Comparison of ENCODE assay signal across 12 mouse cellular contexts in the genomic region with DNA sequence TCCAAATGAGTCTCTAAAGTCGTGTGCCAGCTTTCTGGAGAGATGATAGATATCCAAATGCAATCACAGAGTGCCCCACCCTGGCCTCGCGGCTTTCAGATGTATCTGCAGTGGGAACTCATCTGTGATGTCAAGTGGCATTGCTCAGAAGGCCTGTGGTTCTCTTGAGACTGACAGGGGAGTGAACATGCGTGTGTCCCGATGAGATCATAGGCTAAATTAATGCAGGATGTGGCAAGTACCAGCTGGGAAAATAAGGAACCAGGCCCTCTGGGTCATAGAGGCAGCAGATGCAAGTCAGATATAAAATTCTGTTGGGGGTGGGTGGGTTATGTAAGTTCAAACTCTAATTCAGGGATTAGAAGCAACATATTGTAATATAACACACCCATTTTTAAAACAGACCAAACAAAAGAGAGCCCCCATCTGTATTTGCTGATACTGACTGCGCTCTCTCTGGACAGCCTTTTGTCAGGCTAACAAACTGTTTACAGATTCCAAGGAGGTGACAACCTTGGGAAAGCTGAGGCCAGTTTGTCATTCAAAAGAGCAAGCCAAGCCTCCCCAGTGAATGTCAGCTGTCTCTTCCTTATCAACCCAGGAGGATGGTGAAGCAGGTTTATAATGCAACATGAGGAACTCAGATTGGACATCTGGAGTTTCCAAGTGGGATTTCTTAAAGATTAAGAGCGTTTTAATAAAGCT. TPM values are rescaled to one million over a fixed set of nuclear protein-coding genes. Genes with fewer than 3 reads are reported as not detected.
DNase-seq lines count a peak whose midpoint lies in the region; ATAC-seq and TF ChIP-seq lines count a peak whose summit lies in the region.
"Had no signal": no experiment of that assay in that cellular context is flagged by ENCODE, and none has a peak within 500 bp of the region (broad histone marks: within the 10 kb centered on the region; RNA-seq: fewer than 3 reads in every experiment).

No protein-coding gene starts in this region.

- H3K4me3 ChIP-seq in hindbrain, embryonic 15.5 days = no peak overlapping the region
- H3K4me3 ChIP-seq in hindbrain, embryonic 14.5 days (replicated peaks; ENCODE audit: low read length) = no peak overlapping the region
- H3K4me3 ChIP-seq in C2C12 (ENCODE audit: insufficient read depth, poor library complexity, severe bottlenecking) = no peak overlapping the region
- H3K4me3 ChIP-seq: embryonic facial prominence, embryonic 12.5 days had no signal

- DNase-seq in hindbrain, embryonic 14.5 days (ENCODE audit: low spot score) = no peak
- DNase-seq in brain, adult 2 months (ENCODE audit: low read depth, low spot score) = peak; percentile 37
- peak; percentile 55 for DNase-seq in lung, postnatal 10 days
- DNase-seq in Muller cell, postnatal 12 days (ENCODE audit: inconsistent ontology term) = no peak
- no peak for DNase-seq in right cerebral cortex, adult 18-20 months
- no peak for DNase-seq in adipocyte (ENCODE audit: low spot score)
- DNase-seq: right cerebral cortex, postnatal 25 days; thymus, postnatal 25 days had no signal

- H3K4me1 ChIP-seq in hindbrain, embryonic 15.5 days (replicated peaks) = no peaks in the 10 kb centered on the region
- H3K4me1 ChIP-seq in hindbrain, embryonic 14.5 days (replicated peaks; ENCODE audit: control insufficient read depth, insufficient read depth, low read length) = no peaks in the 10 kb centered on the region
- H3K4me1 ChIP-seq: embryonic facial prominence, embryonic 12.5 days had no signal

- H3K9me3 ChIP-seq in hindbrain, embryonic 15.5 days = no peaks in the 10 kb centered on the region
- H3K9me3 ChIP-seq in hindbrain, embryonic 14.5 days (ENCODE audit: control insufficient read depth, low read length) = no peaks in the 10 kb centered on the region
- H3K9me3 ChIP-seq: embryonic facial prominence, embryonic 12.5 days had no signal

- H3K79me3 ChIP-seq in C2C12 (ENCODE audit: low read depth) = no peaks in the 10 kb centered on the region

- H3K4me2 ChIP-seq in hindbrain, embryonic 15.5 days = no peak overlapping the region
- no peak overlapping the region for H3K4me2 ChIP-seq in hindbrain, embryonic 14.5 days (replicated peaks)
- H3K4me2 ChIP-seq: embryonic facial prominence, embryonic 12.5 days had no signal

- WGBS in hindbrain, embryonic 15.5 days = 68% methylated on average over 7 of the region's 7 CpGs
- WGBS in hindbrain, embryonic 14.5 days = 68% methylated on average over 7 of the region's 7 CpGs

- no peaks in the 10 kb centered on the region for H3K79me2 ChIP-seq in C2C12 (ENCODE audit: control insufficient read depth, insufficient read depth)

- H3ac ChIP-seq in C2C12 (ENCODE audit: control insufficient read depth, insufficient read length, low read depth) = peak overlapping the region; percentile 32

- no peak for TF ChIP-seq CTCF in C2C12 (IDR thresholded peaks at IDR 0.05; ENCODE audit: control insufficient read depth, insufficient read depth, insufficient read length)

- no peak overlapping the region for H3K9ac ChIP-seq in hindbrain, embryonic 15.5 days
- H3K9ac ChIP-seq in hindbrain, embryonic 14.5 days = no peak overlapping the region
- H3K9ac ChIP-seq: embryonic facial prominence, embryonic 12.5 days; liver, embryonic 14.5 days had no signal

- H3K27ac ChIP-seq in hindbrain, embryonic 15.5 days (replicated peaks) = no peak overlapping the region
- no peak overlapping the region for H3K27ac ChIP-seq in hindbrain, embryonic 14.5 days
- H3K27ac ChIP-seq: embryonic facial prominence, embryonic 12.5 days; liver, embryonic 14.5 days had no signal

- H3K36me3 ChIP-seq in hindbrain, embryonic 15.5 days = peaks cover 59% of the 10 kb centered on the region
- H3K36me3 ChIP-seq in hindbrain, embryonic 14.5 days (replicated peaks; ENCODE audit: control insufficient read depth, insufficient read depth) = peaks cover 75% of the 10 kb centered on the region
- peaks cover 52% of the 10 kb centered on the region for H3K36me3 ChIP-seq in C2C12 (ENCODE audit: control insufficient read depth, insufficient read depth)

- H3K27me3 ChIP-seq in hindbrain, embryonic 15.5 days = no peaks in the 10 kb centered on the region
- H3K27me3 ChIP-seq in hindbrain, embryonic 14.5 days (ENCODE audit: control insufficient read depth, insufficient read depth, low read length) = no peaks in the 10 kb centered on the region
- no peaks in the 10 kb centered on the region for H3K27me3 ChIP-seq in C2C12 (ENCODE audit: control insufficient read depth, insufficient read depth, insufficient read length)
- H3K27me3 ChIP-seq: embryonic facial prominence, embryonic 12.5 days had no signal

- ATAC-seq in hindbrain, embryonic 15.5 days (ENCODE audit: low FRiP score, low read depth) = 0 out of 2 replicates have a peak, but pooled peaks have one; percentile 42
- no peak for ATAC-seq in hindbrain, embryonic 14.5 days (ENCODE audit: low FRiP score)

TF ChIP-seq in C2C12, 6 proteins besides CTCF, POLR2A, EP300 and RAD21:
- TF ChIP-seq MYOD1 (IDR thresholded peaks at IDR 0.05; ENCODE audit: control insufficient read depth, insufficient read length, low read depth) (peak; percentile 94), CEBPB (IDR thresholded peaks at IDR 0.05; ENCODE audit: low read depth) (peak; percentile 23), MAX (IDR thresholded peaks at IDR 0.05) (peak; percentile 29), MYOG (IDR thresholded peaks at IDR 0.05; ENCODE audit: control insufficient read depth, extremely low read depth, insufficient read length) (no peak), USF1 (IDR thresholded peaks at IDR 0.05; ENCODE audit: low read depth) (no peak), FOSL1 (IDR thresholded peaks at IDR 0.05; ENCODE audit: insufficient read depth, low read length, poor library complexity, severe bottlenecking) (no peak)

RNA-seq across cellular contexts. Expression of a gene that starts 20.7 kb away (rescaled TPM):
- 53.1 and 53.6 TPM in 2 replicates for polyA plus RNA-seq in hindbrain, embryonic 15.5 days (2015; fragmentation: Nextera tagmentation; extraction: Ambion mirVana)
- polyA plus RNA-seq in hindbrain, embryonic 14.5 days (2014; fragmentation: Nextera tagmentation; extraction: Ambion mirVana) = 58.0 and 58.5 TPM in 2 replicates
- 27.2 TPM for polyA plus RNA-seq in C2C12 (2012; fragmentation: generic; extraction: Trizol)

RNA-seq across cellular contexts. Expression of a gene that starts 20.8 kb away (rescaled TPM):
- 43.1 and 44.6 TPM in 2 replicates for polyA plus RNA-seq in hindbrain, embryonic 15.5 days (2015; fragmentation: Nextera tagmentation; extraction: Ambion mirVana)
- polyA plus RNA-seq in hindbrain, embryonic 14.5 days (2014; fragmentation: Nextera tagmentation; extraction: Ambion mirVana) = 40.0 and 40.9 TPM in 2 replicates
- 50.4 TPM for polyA plus RNA-seq in C2C12 (2012; fragmentation: generic; extraction: Trizol)

Comparison
In these comparisons a context has a peak if more than half of its experiments do, and no peak if none do; other contexts are left out.
1. DNase-seq: peak in brain, adult 2 months (single experiment) and lung, postnatal 10 days (single experiment); none in hindbrain, embryonic 14.5 days (single experiment), Muller cell, postnatal 12 days (single experiment), right cerebral cortex, adult 18-20 months (single experiment) and adipocyte (single experiment).